Mouse (Mus musculus): ENCODE results near the gene Mfsd12. TPM values are rescaled to one million over a fixed set of nuclear protein-coding genes. Genes with fewer than 3 reads are reported as not detected.

Mfsd12 gene
- polyA plus RNA-seq, 1 experiment from 2014 or later: 6.9 TPM

GRCm38 (mm10) chr10:81410981-81411380 is 53.7 kb downstream of the Mfsd12 start:
- Histone ChIP-seq H3K4me3 (ENCODE audit: low read depth, low read length) (no peak overlapping the region), H3K27ac (ENCODE audit: low read depth) (peak overlapping the region; percentile 77), H3K9me3 (ENCODE audit: control insufficient read depth, low read length) (no peaks in the 10 kb centered on the region), H3K9ac (ENCODE audit: low read length) (no peak overlapping the region), H3K27me3 (replicated peaks; ENCODE audit: control insufficient read depth, insufficient read depth, low read length) (no peaks in the 10 kb centered on the region), H3K36me3 (ENCODE audit: control insufficient read depth, insufficient read depth, low read length) (peaks cover 27% of the 10 kb centered on the region), H3K4me2 (ENCODE audit: low read length) (no peak overlapping the region), H3K4me1 (replicated peaks; ENCODE audit: control insufficient read depth, insufficient read depth, low read length) (peaks cover 89% of the 10 kb centered on the region)
- no peak for DNase-seq (ENCODE audit: low spot score)
- WGBS: 60% methylated on average over 9 of the region's 9 CpGs
- no peak for ATAC-seq (replicated peaks; ENCODE audit: low FRiP score, low TSS enrichment, low read depth)

DNA sequence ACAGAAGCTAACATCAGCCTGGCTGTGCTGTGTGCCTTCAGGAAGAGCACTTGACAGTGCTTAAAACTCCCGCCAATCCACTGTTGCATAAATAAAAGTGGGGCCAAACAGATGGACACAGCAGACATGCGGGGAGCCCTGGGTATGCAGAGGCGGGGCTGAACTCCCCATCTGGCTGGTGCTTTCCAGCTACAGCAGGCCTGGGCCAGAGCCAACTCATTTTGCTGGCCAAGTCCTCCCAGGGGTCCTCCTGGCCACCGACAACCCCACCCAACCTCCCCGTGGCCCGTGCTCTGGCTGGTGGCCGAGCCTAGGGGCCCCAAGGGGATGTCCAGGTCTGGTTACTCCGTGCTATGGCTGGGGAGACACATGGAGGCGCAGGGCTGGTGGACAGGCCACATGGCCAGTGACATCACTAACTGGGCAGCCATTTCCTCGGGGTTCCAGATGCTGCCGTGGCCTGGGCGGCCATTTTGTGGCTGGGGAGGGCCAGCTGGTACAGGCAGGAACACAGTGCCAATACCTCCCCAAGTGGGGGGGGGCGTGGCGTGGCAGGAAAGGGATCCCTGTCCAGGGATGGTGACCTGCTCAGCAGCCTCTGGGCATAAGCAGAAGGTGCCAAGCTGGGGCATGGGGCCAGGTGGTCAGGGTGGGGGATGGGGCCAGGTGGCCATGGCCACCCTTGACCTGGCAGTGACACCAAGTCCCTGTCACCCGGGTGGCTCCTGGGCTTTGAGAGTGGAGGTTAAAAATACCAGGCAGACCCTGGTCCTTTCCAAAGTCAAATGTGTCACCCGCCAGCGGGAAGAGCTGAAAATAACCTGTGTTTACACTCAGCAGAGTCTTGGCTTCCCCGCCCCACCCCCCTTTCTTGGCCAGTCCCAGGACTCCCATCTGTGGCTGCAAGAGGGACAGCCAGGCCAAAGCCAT is 54.4 kb downstream of the Mfsd12 start:
- no peak overlapping the region for H3K4me3 ChIP-seq (ENCODE audit: low read depth, low read length)
- H3K9me3 ChIP-seq (ENCODE audit: control insufficient read depth, low read length): no peaks in the 10 kb centered on the region
- DNase-seq (ENCODE audit: low spot score) (peak; percentile 70), ATAC-seq (replicated peaks; ENCODE audit: low FRiP score, low TSS enrichment, low read depth) (no peak)
- H3K9ac ChIP-seq (ENCODE audit: low read length): no peak overlapping the region
- no peaks in the 10 kb centered on the region for H3K27me3 ChIP-seq (replicated peaks; ENCODE audit: control insufficient read depth, insufficient read depth, low read length)
- peaks cover 93% of the 10 kb centered on the region for H3K4me1 ChIP-seq (replicated peaks; ENCODE audit: control insufficient read depth, insufficient read depth, low read length)
- H3K4me2 ChIP-seq (ENCODE audit: low read length): peak overlapping the region; percentile 7; the same call in 1 of the 2 replicates
- peaks cover 20% of the 10 kb centered on the region for H3K36me3 ChIP-seq (ENCODE audit: control insufficient read depth, insufficient read depth, low read length)
- 53% methylated on average over 18 of the region's 18 CpGs for WGBS
- peak overlapping the region; percentile 77 for H3K27ac ChIP-seq (ENCODE audit: low read depth)

GRCm38 (mm10) chr10:81412586-81413309 is 55.5 kb downstream of the Mfsd12 start:
- no peak for DNase-seq (ENCODE audit: low spot score)
- no peak overlapping the region for H3K4me2 ChIP-seq (ENCODE audit: low read length)
- H3K9ac ChIP-seq (ENCODE audit: low read length): no peak overlapping the region
- peaks cover 93% of the 10 kb centered on the region for H3K4me1 ChIP-seq (replicated peaks; ENCODE audit: control insufficient read depth, insufficient read depth, low read length)
- H3K36me3 ChIP-seq (ENCODE audit: control insufficient read depth, insufficient read depth, low read length): peaks cover 14% of the 10 kb centered on the region
- H3K27ac ChIP-seq (ENCODE audit: low read depth): peak overlapping the region; percentile 77
- no peak overlapping the region for H3K4me3 ChIP-seq (ENCODE audit: low read depth, low read length)
- ATAC-seq (replicated peaks; ENCODE audit: low FRiP score, low TSS enrichment, low read depth): no peak
- 68% methylated on average over 16 of the region's 16 CpGs for WGBS
- no peaks in the 10 kb centered on the region for H3K27me3 ChIP-seq (replicated peaks; ENCODE audit: control insufficient read depth, insufficient read depth, low read length)
- no peaks in the 10 kb centered on the region for H3K9me3 ChIP-seq (ENCODE audit: control insufficient read depth, low read length)

- no peaks in the 10 kb centered on the region for H3K9me3 ChIP-seq (ENCODE audit: control insufficient read depth, low read length)
- peaks cover 87% of the 10 kb centered on the region for H3K4me1 ChIP-seq (replicated peaks; ENCODE audit: control insufficient read depth, insufficient read depth, low read length)
- DNase-seq (ENCODE audit: low spot score) (peak; percentile 78), ATAC-seq (replicated peaks; ENCODE audit: low FRiP score, low TSS enrichment, low read depth) (0 out of 2 replicates have a peak, but pooled peaks have one; percentile 10)
- no peak overlapping the region for H3K4me3 ChIP-seq (ENCODE audit: low read depth, low read length)
- H3K9ac ChIP-seq (ENCODE audit: low read length): peak overlapping the region; percentile 18; the same call in 1 of the 2 replicates
- H3K27me3 ChIP-seq (replicated peaks; ENCODE audit: control insufficient read depth, insufficient read depth, low read length): no peaks in the 10 kb centered on the region
- H3K4me2 ChIP-seq (ENCODE audit: low read length): peak overlapping the region; percentile 30
- H3K27ac ChIP-seq (ENCODE audit: low read depth): peak overlapping the region; percentile 23; the same call in 1 of the 2 replicates
- 29% methylated on average over 26 of the region's 26 CpGs for WGBS
- 0 out of 2 replicates have a peak, but pooled peaks cover 6% of the 10 kb centered on the region for H3K36me3 ChIP-seq (ENCODE audit: control insufficient read depth, insufficient read depth, low read length)
Observed at GRCm38 (mm10) chr10:81413310-81414261, 56.3 kb downstream of the Mfsd12 start.

DNA sequence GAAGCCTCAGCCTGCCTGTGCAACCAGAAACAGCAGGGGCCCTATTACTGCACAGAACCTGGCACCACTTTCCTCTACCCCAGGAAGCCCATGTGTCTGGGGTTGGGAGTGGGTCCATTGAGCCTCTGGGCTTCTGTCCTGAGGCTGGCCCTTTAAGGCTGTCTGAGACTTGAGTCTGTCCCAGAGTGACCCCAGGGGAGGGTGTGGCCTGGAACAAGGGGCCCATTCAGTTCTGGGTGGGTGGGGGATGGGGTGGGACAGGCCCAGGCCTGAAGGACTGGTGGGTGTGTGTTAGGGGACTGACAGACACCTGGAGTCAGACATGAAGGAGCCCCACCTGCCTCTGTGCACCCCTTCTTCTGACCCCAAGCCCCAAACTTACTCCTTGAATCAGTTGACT is 57.4 kb downstream of the Mfsd12 start:
- H3K9me3 ChIP-seq (ENCODE audit: control insufficient read depth, low read length): no peaks in the 10 kb centered on the region
- 0 out of 2 replicates have a peak, but pooled peaks cover 10% of the 10 kb centered on the region for H3K36me3 ChIP-seq (ENCODE audit: control insufficient read depth, insufficient read depth, low read length)
- H3K27me3 ChIP-seq (replicated peaks; ENCODE audit: control insufficient read depth, insufficient read depth, low read length): no peaks in the 10 kb centered on the region
- DNase-seq (ENCODE audit: low spot score): no peak
- H3K4me3 ChIP-seq (ENCODE audit: low read depth, low read length): no peak overlapping the region
- no peak overlapping the region for H3K9ac ChIP-seq (ENCODE audit: low read length)
- ATAC-seq (replicated peaks; ENCODE audit: low FRiP score, low TSS enrichment, low read depth): no peak
- no peak overlapping the region for H3K4me2 ChIP-seq (ENCODE audit: low read length)
- H3K4me1 ChIP-seq (replicated peaks; ENCODE audit: control insufficient read depth, insufficient read depth, low read length): peaks cover 81% of the 10 kb centered on the region
- no peak overlapping the region for H3K27ac ChIP-seq (ENCODE audit: low read depth)

GRCm38 (mm10) chr10:81415146-81415545 is 57.9 kb downstream of the Mfsd12 start:
- WGBS: 81% methylated on average over 5 of the region's 5 CpGs

More at GRCm38 (mm10) chr10:81415146-81415545, 57.9 kb downstream of the Mfsd12 start:
- Histone ChIP-seq H3K27ac (ENCODE audit: low read depth) (no peak overlapping the region), H3K4me1 (replicated peaks; ENCODE audit: control insufficient read depth, insufficient read depth, low read length) (peaks cover 77% of the 10 kb centered on the region), H3K4me3 (ENCODE audit: low read depth, low read length) (no peak overlapping the region), H3K4me2 (ENCODE audit: low read length) (no peak overlapping the region), H3K36me3 (ENCODE audit: control insufficient read depth, insufficient read depth, low read length) (0 out of 2 replicates have a peak, but pooled peaks cover 13% of the 10 kb centered on the region), H3K9ac (ENCODE audit: low read length) (no peak overlapping the region), H3K9me3 (ENCODE audit: control insufficient read depth, low read length) (no peaks in the 10 kb centered on the region), H3K27me3 (replicated peaks; ENCODE audit: control insufficient read depth, insufficient read depth, low read length) (no peaks in the 10 kb centered on the region)
- no peak for DNase-seq (ENCODE audit: low spot score)
- ATAC-seq (replicated peaks; ENCODE audit: low FRiP score, low TSS enrichment, low read depth): no peak

All from intestine, embryonic 14.5 days (tissue).